Mouse (Mus musculus) bone marrow, adult 2 months (tissue): Measurements from ENCODE around the gene Erp27. TPM values are rescaled to one million over a fixed set of nuclear protein-coding genes. Genes with fewer than 3 reads are reported as not detected.

Source experiments
- H3K27ac ChIP-seq: fragments of 200-500 bp; 2 replicates; pipeline ENCODE4 v1.5.1; 2012; ENCODE audit warnings: low read depth, mild to moderate bottlenecking, control low read depth, inconsistent platforms, low read length; ENCODE audit not compliant: control insufficient read depth, poor library complexity, insufficient read depth
- H3K4me1 ChIP-seq: fragments of 200-500 bp; 2 replicates; pipeline ENCODE4 v1.6.1; 2011; ENCODE audit warnings: low read length; ENCODE audit not compliant: control insufficient read depth, insufficient read depth
- H3K4me3 ChIP-seq: fragments of 200-500 bp; replicated peaks from 2 replicates; pipeline ENCODE3; 2011; ENCODE audit warnings: mild to moderate bottlenecking, low read depth, low read length, control low read depth; ENCODE audit not compliant: control insufficient read depth
- CTCF ChIP-seq: fragments of 200-500 bp; IDR thresholded peaks from 2 replicates; pipeline ENCODE4 v1.5.1; 2011; ENCODE audit warnings: low read length, control low read depth; ENCODE audit not compliant: control insufficient read depth, insufficient read depth
- POLR2A ChIP-seq: fragments of 200-500 bp; IDR thresholded peaks from 2 replicates; pipeline ENCODE4 v1.6.1; 2011; ENCODE audit warnings: low read depth, mild to moderate bottlenecking, control low read depth, low read length, borderline replicate concordance; ENCODE audit not compliant: control insufficient read depth
- WGBS: fragments of 180-500 bp; shearing (Covaris S2); methylation state at CpG from one replicate; pipeline ENCODE4 v1.1.7; 2018; 5-methylcytosine and 5-hydroxymethylcytosine counted together
- polyA plus RNA-seq: library from polyadenylated mRNA; stranded (reverse); fragments of >200 nt; gene quantifications from 2 replicates; pipeline ENCODE4 v1.2.4, GENCODE M21; 2011; ENCODE audit warnings: low replicate concordance; ENCODE audit not compliant: missing spikeins, insufficient read depth, insufficient read length

Erp27 gene
- polyA plus RNA-seq, 1 experiment = 11.3 TPM

- Histone ChIP-seq H3K4me3 (no peak overlapping the region), H3K27ac (no peak overlapping the region), H3K4me1 (peaks cover 4% of the 10 kb centered on the region; the same call in 1 of the 2 replicates)
- no peak for TF ChIP-seq CTCF
- no peak for TF ChIP-seq POLR2A
- WGBS = 67% methylated on average over 9 of the region's 9 CpGs
These were observed 14.4 kb upstream of the Erp27 start for GRCm38 (mm10) chr6:136936361-136936760.

- Histone ChIP-seq H3K4me1 (peaks cover 7% of the 10 kb centered on the region), H3K4me3 (no peak overlapping the region), H3K27ac (no peak overlapping the region)
- WGBS = 39% methylated on average over 3 of the region's 3 CpGs
- no peak for TF ChIP-seq POLR2A
- TF ChIP-seq CTCF = no peak
These were observed 13.3 kb upstream of the Erp27 start for GRCm38 (mm10) chr6:136935233-136935632.

- TF ChIP-seq POLR2A = no peak
- TF ChIP-seq CTCF = no peak
- Histone ChIP-seq H3K4me1 (peaks cover 7% of the 10 kb centered on the region), H3K4me3 (no peak overlapping the region), H3K27ac (no peak overlapping the region)
- WGBS = 62% methylated on average over 7 of the region's 7 CpGs
These were observed 12.1 kb upstream of the Erp27 start for GRCm38 (mm10) chr6:136934068-136934467.

- peak overlapping the region; percentile 61; the same call in 1 of the 2 replicates for H3K27ac ChIP-seq
- WGBS = 60% methylated on average over 13 of the region's 13 CpGs
- H3K4me1 ChIP-seq = peaks cover 7% of the 10 kb centered on the region
- no peak for TF ChIP-seq POLR2A
- TF ChIP-seq CTCF = no peak
- H3K4me3 ChIP-seq = no peak overlapping the region
These were observed 9.3 kb upstream of the Erp27 start for GRCm38 (mm10) chr6:136931246-136931645.

GRCm38 (mm10) chr6:136930677-136931076 lies 8.7 kb upstream of the Erp27 start:
- peak; percentile 61; the same call in 1 of the 2 replicates for TF ChIP-seq POLR2A
- no peak for TF ChIP-seq CTCF
- under 1% methylated on average over 12 of the region's 12 CpGs for WGBS
- H3K4me3 ChIP-seq = peak overlapping the region; percentile 48

GRCm38 (mm10) chr6:136927626-136928025 lies 5.6 kb upstream of the Erp27 start:
- Histone ChIP-seq H3K4me3 (no peak overlapping the region), H3K27ac (no peak overlapping the region), H3K4me1 (peaks cover 7% of the 10 kb centered on the region)
- 73% methylated on average over 1 of the region's 1 CpGs for WGBS
- TF ChIP-seq POLR2A (no peak), CTCF (no peak)

More at GRCm38 (mm10) chr6:136930677-136931076, 8.7 kb upstream of the Erp27 start:
- peak overlapping the region; percentile 61 for H3K27ac ChIP-seq
- peaks cover 7% of the 10 kb centered on the region for H3K4me1 ChIP-seq

- no peak for TF ChIP-seq POLR2A
- TF ChIP-seq CTCF = no peak
- Histone ChIP-seq H3K27ac (0 out of 2 replicates have a peak overlapping the region, but pooled peaks have one; percentile 20), H3K4me1 (no peaks in the 10 kb centered on the region), H3K4me3 (no peak overlapping the region)
- 41% methylated on average over 8 of the region's 8 CpGs for WGBS
These were observed 3.1 kb upstream of the Erp27 start for GRCm38 (mm10) chr6:136925049-136925448.

GRCm38 (mm10) chr6:136923532-136923931 lies 1.6 kb upstream of the Erp27 start, which contains the start of gene Pde6h:
Gene Pde6h, plus strand, starts transcription at chr6:136923832.
- no peak within 1 kb of the TSS for H3K27ac ChIP-seq
- TF ChIP-seq POLR2A = no peak
- no peak for TF ChIP-seq CTCF
- no peaks in the 10 kb centered on the region for H3K4me1 ChIP-seq
- WGBS = 85% methylated on average over 8 of the region's 8 CpGs
- no peak within 1 kb of the TSS for H3K4me3 ChIP-seq

- H3K4me1 ChIP-seq = no peaks in the 10 kb centered on the region
- 69% methylated on average over 7 of the region's 7 CpGs for WGBS
- no peak for TF ChIP-seq POLR2A
- no peak for TF ChIP-seq CTCF
- no peak overlapping the region for H3K4me3 ChIP-seq
- H3K27ac ChIP-seq = no peak overlapping the region
These were observed 891 bp upstream of the Erp27 start for GRCm38 (mm10) chr6:136922871-136923270.
